Mouse (Mus musculus): ENCODE data around the gene Adam23.

GRCm38 (mm10) chr1:63445149-63445609, 512 bp upstream of the Adam23 start:
- TF ChIP-seq CTCF (IDR thresholded peaks at IDR 0.05; ENCODE audit: low read depth) (no peak), EP300 (optimal IDR thresholded peaks at IDR 0.05) (no peak)
